Mouse (Mus musculus): ENCODE data around the gene Gck. TPM values are rescaled to one million over a fixed set of nuclear protein-coding genes. Genes with fewer than 3 reads are reported as not detected.

Gene Gck
- polyA plus RNA-seq, 1 experiment from 2014 or later: 4.2 TPM

- Histone ChIP-seq H3K9me3 (replicated peaks) (no peaks in the 10 kb centered on the region), H3K9ac (replicated peaks) (no peak overlapping the region), H3K27me3 (replicated peaks) (no peaks in the 10 kb centered on the region), H3K4me3 (replicated peaks) (no peak overlapping the region), H3K4me1 (no peaks in the 10 kb centered on the region), H3K36me3 (peaks cover 41% of the 10 kb centered on the region), H3K4me2 (no peak overlapping the region), H3K27ac (replicated peaks) (no peak overlapping the region)
- ATAC-seq (ENCODE audit: low FRiP score): no peak
- 90% methylated on average over 16 of the region's 16 CpGs for WGBS
Observed at GRCm38 (mm10) chr11:5870069-5870468, 79.8 kb downstream of the Gck start.

GRCm38 (mm10) chr11:5869331-5869730 is 80.5 kb downstream of the Gck start:
- no peak overlapping the region for H3K4me2 ChIP-seq
- ATAC-seq (ENCODE audit: low FRiP score): no peak

GRCm38 (mm10) chr11:5868324-5868723 is 81.6 kb downstream of the Gck start:
- ATAC-seq (ENCODE audit: low FRiP score): no peak
- Histone ChIP-seq H3K4me1 (no peaks in the 10 kb centered on the region), H3K4me3 (replicated peaks) (no peak overlapping the region), H3K27ac (replicated peaks) (no peak overlapping the region), H3K4me2 (no peak overlapping the region), H3K9me3 (replicated peaks) (no peaks in the 10 kb centered on the region), H3K36me3 (peaks cover 24% of the 10 kb centered on the region), H3K27me3 (replicated peaks) (peaks cover 6% of the 10 kb centered on the region), H3K9ac (replicated peaks) (no peak overlapping the region)
- WGBS: 92% methylated on average over 12 of the region's 12 CpGs

More at GRCm38 (mm10) chr11:5869331-5869730, 80.5 kb downstream of the Gck start:
- Histone ChIP-seq H3K9ac (replicated peaks) (no peak overlapping the region), H3K27ac (replicated peaks) (no peak overlapping the region), H3K36me3 (peaks cover 34% of the 10 kb centered on the region), H3K4me3 (replicated peaks) (no peak overlapping the region), H3K9me3 (replicated peaks) (no peaks in the 10 kb centered on the region), H3K4me1 (no peaks in the 10 kb centered on the region), H3K27me3 (replicated peaks) (no peaks in the 10 kb centered on the region)
- WGBS: 92% methylated on average over 16 of the region's 16 CpGs

GRCm38 (mm10) chr11:5867196-5867595 is 82.7 kb downstream of the Gck start:
- WGBS: 85% methylated on average over 2 of the region's 2 CpGs

GRCm38 (mm10) chr11:5862394-5863105 is 87.3 kb downstream of the Gck start:
- ATAC-seq (ENCODE audit: low FRiP score): no peak

More at GRCm38 (mm10) chr11:5867196-5867595, 82.7 kb downstream of the Gck start:
- Histone ChIP-seq H3K4me1 (peaks cover 4% of the 10 kb centered on the region; the same call in 1 of the 2 replicates), H3K9me3 (replicated peaks) (no peaks in the 10 kb centered on the region), H3K4me3 (replicated peaks) (no peak overlapping the region), H3K36me3 (peaks cover 13% of the 10 kb centered on the region), H3K9ac (replicated peaks) (no peak overlapping the region), H3K27me3 (replicated peaks) (peaks cover 17% of the 10 kb centered on the region), H3K27ac (replicated peaks) (no peak overlapping the region), H3K4me2 (no peak overlapping the region)
- ATAC-seq (ENCODE audit: low FRiP score): no peak

GRCm38 (mm10) chr11:5861678-5862393 is 88.0 kb downstream of the Gck start, which contains the start of gene Aebp1:
Gene Aebp1 (plus strand): TSS chr11:5861947.
- H3K4me3 ChIP-seq (replicated peaks): peak within 1 kb of the TSS; percentile 37
- H3K9me3 ChIP-seq (replicated peaks): no peaks in the 10 kb centered on the region
- 0 out of 2 replicates have a peak within 1 kb of the TSS, but pooled peaks have one; percentile 20 for H3K27ac ChIP-seq (replicated peaks)
- peak within 1 kb of the TSS; percentile 63 for H3K4me2 ChIP-seq
- 3% methylated on average over 59 of the region's 59 CpGs for WGBS
- peaks cover 16% of the 10 kb centered on the region for H3K4me1 ChIP-seq
- no peaks in the 10 kb centered on the region for H3K36me3 ChIP-seq
- peak within 1 kb of the TSS; percentile 34 for H3K9ac ChIP-seq (replicated peaks)
- peaks cover 44% of the 10 kb centered on the region for H3K27me3 ChIP-seq (replicated peaks)
- no peak for ATAC-seq (ENCODE audit: low FRiP score)

More at GRCm38 (mm10) chr11:5862394-5863105, 87.3 kb downstream of the Gck start:
- Histone ChIP-seq H3K9ac (replicated peaks) (no peak overlapping the region), H3K9me3 (replicated peaks) (no peaks in the 10 kb centered on the region), H3K4me1 (peaks cover 16% of the 10 kb centered on the region), H3K4me3 (replicated peaks) (peak overlapping the region; percentile 37), H3K4me2 (peak overlapping the region; percentile 63), H3K27me3 (replicated peaks) (peaks cover 44% of the 10 kb centered on the region), H3K36me3 (no peaks in the 10 kb centered on the region), H3K27ac (replicated peaks) (0 out of 2 replicates have a peak overlapping the region, but pooled peaks have one; percentile 20)
- 20% methylated on average over 15 of the region's 15 CpGs for WGBS

- ATAC-seq (ENCODE audit: low FRiP score): no peak
- peaks cover 16% of the 10 kb centered on the region for H3K4me1 ChIP-seq
- no peak overlapping the region for H3K4me2 ChIP-seq
- H3K4me3 ChIP-seq (replicated peaks): no peak overlapping the region
- 70% methylated on average over 6 of the region's 6 CpGs for WGBS
- no peak overlapping the region for H3K9ac ChIP-seq (replicated peaks)
- H3K9me3 ChIP-seq (replicated peaks): no peaks in the 10 kb centered on the region
- no peak overlapping the region for H3K27ac ChIP-seq (replicated peaks)
- H3K27me3 ChIP-seq (replicated peaks): peaks cover 44% of the 10 kb centered on the region
- no peaks in the 10 kb centered on the region for H3K36me3 ChIP-seq
Observed at GRCm38 (mm10) chr11:5860639-5861038, 89.2 kb downstream of the Gck start.

- no peak overlapping the region for H3K4me3 ChIP-seq (replicated peaks)
- ATAC-seq (ENCODE audit: low FRiP score): no peak
- H3K27me3 ChIP-seq (replicated peaks): peaks cover 44% of the 10 kb centered on the region
- no peak overlapping the region for H3K9ac ChIP-seq (replicated peaks)
- H3K36me3 ChIP-seq: no peaks in the 10 kb centered on the region
- no peak overlapping the region for H3K4me2 ChIP-seq
- no peaks in the 10 kb centered on the region for H3K9me3 ChIP-seq (replicated peaks)
- no peak overlapping the region for H3K27ac ChIP-seq (replicated peaks)
- WGBS: 87% methylated on average over 13 of the region's 13 CpGs
- H3K4me1 ChIP-seq: peaks cover 16% of the 10 kb centered on the region
Observed at GRCm38 (mm10) chr11:5859883-5860550, 89.9 kb downstream of the Gck start.

- H3K36me3 ChIP-seq: no peaks in the 10 kb centered on the region
- peaks cover 42% of the 10 kb centered on the region for H3K27me3 ChIP-seq (replicated peaks)
- no peak overlapping the region for H3K27ac ChIP-seq (replicated peaks)
- no peak for ATAC-seq (ENCODE audit: low FRiP score)
- no peaks in the 10 kb centered on the region for H3K9me3 ChIP-seq (replicated peaks)
- H3K4me2 ChIP-seq: no peak overlapping the region
- H3K4me3 ChIP-seq (replicated peaks): no peak overlapping the region
- 80% methylated on average over 1 of the region's 1 CpGs for WGBS
- H3K4me1 ChIP-seq: peaks cover 16% of the 10 kb centered on the region
- H3K9ac ChIP-seq (replicated peaks): no peak overlapping the region
Observed at GRCm38 (mm10) chr11:5858723-5859122, 91.2 kb downstream of the Gck start.

- 82% methylated on average over 8 of the region's 8 CpGs for WGBS
- Histone ChIP-seq H3K9me3 (replicated peaks) (no peaks in the 10 kb centered on the region), H3K27ac (replicated peaks) (no peak overlapping the region), H3K4me2 (no peak overlapping the region), H3K9ac (replicated peaks) (no peak overlapping the region), H3K36me3 (no peaks in the 10 kb centered on the region), H3K4me1 (peaks cover 6% of the 10 kb centered on the region), H3K27me3 (replicated peaks) (peaks cover 21% of the 10 kb centered on the region), H3K4me3 (replicated peaks) (no peak overlapping the region)
- ATAC-seq (ENCODE audit: low FRiP score): no peak
Observed at GRCm38 (mm10) chr11:5856479-5857130, 93.3 kb downstream of the Gck start.

- Histone ChIP-seq H3K9ac (replicated peaks) (no peak overlapping the region), H3K4me3 (replicated peaks) (no peak overlapping the region), H3K4me1 (no peaks in the 10 kb centered on the region), H3K27ac (replicated peaks) (no peak overlapping the region), H3K27me3 (replicated peaks) (peaks cover 14% of the 10 kb centered on the region), H3K9me3 (replicated peaks) (no peaks in the 10 kb centered on the region), H3K36me3 (no peaks in the 10 kb centered on the region), H3K4me2 (no peak overlapping the region)
- WGBS: 53% methylated on average over 7 of the region's 7 CpGs
- ATAC-seq (ENCODE audit: low FRiP score): no peak
Observed at GRCm38 (mm10) chr11:5855902-5856301, 94.0 kb downstream of the Gck start.
